Mouse (Mus musculus) kidney, postnatal 0 days (tissue): ENCODE results near the gene Plin4. TPM values are rescaled to one million over a fixed set of nuclear protein-coding genes. Genes with fewer than 3 reads are reported as not detected.

ENCODE experiments used
- ATAC-seq: fragments of 200-750 bp; cut with Nextera tagmentation; replicated peaks from 2 replicates; pipeline ENCODE4 v1.8.0; 2017; ENCODE audit warnings: low read depth, moderate number of reproducible peaks, moderate TSS enrichment, moderate library complexity; ENCODE audit not compliant: low FRiP score
- DNase-seq: peaks from one replicate; pipeline ENCODE4 v3.0.0-alpha.2; 2016; ENCODE audit warnings: low spot score
- H3K27ac ChIP-seq: fragments of 300-500 bp; sonication (generic); 2 replicates; pipeline ENCODE4 v1.5.1; 2014; ENCODE audit warnings: mild to moderate bottlenecking
- H3K27me3 ChIP-seq: fragments of 300-500 bp; sonication (generic); 2 replicates; pipeline ENCODE4 v1.6.1; 2014; ENCODE audit warnings: low read length, mixed read lengths; ENCODE audit not compliant: insufficient read depth
- H3K36me3 ChIP-seq: fragments of 300-500 bp; sonication (generic); 2 replicates; pipeline ENCODE4 v1.6.1; 2014; ENCODE audit warnings: low read length, mixed read lengths; ENCODE audit not compliant: insufficient read depth
- H3K4me1 ChIP-seq: fragments of 300-500 bp; sonication (generic); replicated peaks from 2 replicates; pipeline ENCODE4 v1.6.1; 2014; ENCODE audit warnings: antibody characterized with exemption, low read length, mixed read lengths; ENCODE audit not compliant: insufficient read depth
- H3K4me2 ChIP-seq: fragments of 300-500 bp; sonication (generic); 2 replicates; pipeline ENCODE4 v1.6.1; 2014; ENCODE audit warnings: mild to moderate bottlenecking, low read length, moderate library complexity, mixed read lengths
- H3K4me3 ChIP-seq: fragments of 300-500 bp; sonication (generic); replicated peaks from 2 replicates; pipeline ENCODE4 v1.5.1; 2014; ENCODE audit warnings: low read depth, low read length
- H3K9ac ChIP-seq: fragments of 300-500 bp; sonication (generic); 2 replicates; pipeline ENCODE4 v1.6.1; 2014; ENCODE audit warnings: low read depth, low read length
- H3K9me3 ChIP-seq: fragments of 300-500 bp; sonication (generic); replicated peaks from 2 replicates; pipeline ENCODE4 v1.6.1; 2016; ENCODE audit warnings: low read length, inconsistent platforms, mixed read lengths
- CTCF ChIP-seq: IDR thresholded peaks from 2 replicates; pipeline ENCODE4 v1.5.1; 2016; ENCODE audit warnings: antibody characterized with exemption, low read depth, mild to moderate bottlenecking, moderate library complexity
- WGBS: fragments of 180-500 bp; shearing (Covaris S2); extraction: QIAGEN DNeasy Blood & Tissue Kit; methylation state at CpG from one replicate; pipeline ENCODE4 v1.1.7; 2014; 5-methylcytosine and 5-hydroxymethylcytosine counted together
- polyA plus RNA-seq: library from polyadenylated mRNA; unstranded; fragments of >200 nt; fragmentation: Nextera tagmentation; extraction: Ambion mirVana; gene quantifications from 2 replicates; pipeline ENCODE4 v1.2.1, GENCODE M21; 2015

The Plin4 gene
- polyA plus RNA-seq, 1 experiment from 2014 or later = 0.08 TPM

DNA sequence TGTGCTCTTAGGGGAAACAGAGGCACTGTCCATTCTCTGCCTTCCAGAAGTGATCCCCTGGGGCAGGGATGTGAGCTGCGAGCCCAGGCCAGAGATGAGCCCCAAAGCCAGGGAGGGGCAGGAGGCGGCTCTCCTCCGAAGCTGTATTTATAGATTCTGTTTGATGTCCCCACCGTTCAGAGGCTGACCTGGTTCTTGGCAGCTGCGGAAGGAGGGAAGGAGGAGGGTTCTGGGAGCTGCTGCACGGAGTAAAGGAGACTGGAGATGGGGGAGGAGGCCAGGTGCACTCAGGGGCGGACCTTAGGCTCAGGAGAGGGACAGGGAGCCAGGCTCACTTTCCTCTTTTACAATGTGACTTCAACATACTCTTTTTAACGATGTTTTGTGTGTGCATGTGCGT is 36.5 kb upstream of the Plin4 start:
- H3K9me3 ChIP-seq = no peaks in the 10 kb centered on the region
- H3K9ac ChIP-seq = no peak overlapping the region
- TF ChIP-seq CTCF = no peak
- H3K36me3 ChIP-seq = no peaks in the 10 kb centered on the region
- 19% methylated on average over 9 of the region's 9 CpGs for WGBS
- DNase-seq = no peak
- H3K4me2 ChIP-seq = no peak overlapping the region
- no peak for ATAC-seq
- H3K4me1 ChIP-seq = peaks cover 8% of the 10 kb centered on the region
- no peak overlapping the region for H3K27ac ChIP-seq
- H3K4me3 ChIP-seq = no peak overlapping the region
- H3K27me3 ChIP-seq = peaks cover 33% of the 10 kb centered on the region

DNA sequence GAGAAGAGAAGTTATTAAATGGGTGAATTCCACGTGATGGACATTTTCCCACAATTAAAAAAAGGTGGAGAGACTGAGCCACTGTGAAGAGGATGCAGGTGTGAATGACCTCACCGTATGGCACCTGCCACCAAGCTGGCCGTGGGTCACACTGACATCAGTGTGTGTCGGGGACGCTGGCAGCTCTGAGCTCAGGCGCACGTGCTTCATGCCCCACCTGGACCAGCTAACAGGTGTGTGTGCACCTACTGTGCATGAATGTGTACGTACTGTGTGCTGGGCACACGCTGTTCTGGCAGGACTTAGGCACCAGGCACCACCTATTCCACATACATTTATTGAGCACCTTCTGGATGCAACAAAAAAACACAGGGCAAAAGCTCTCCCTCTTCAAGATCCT is 34.9 kb upstream of the Plin4 start:
- peaks cover 31% of the 10 kb centered on the region for H3K27me3 ChIP-seq
- no peaks in the 10 kb centered on the region for H3K36me3 ChIP-seq
- DNase-seq (no peak), ATAC-seq (no peak)
- peaks cover 14% of the 10 kb centered on the region for H3K4me1 ChIP-seq
- H3K27ac ChIP-seq = no peak overlapping the region
- H3K9me3 ChIP-seq = no peaks in the 10 kb centered on the region
- no peak overlapping the region for H3K9ac ChIP-seq
- WGBS = 78% methylated on average over 9 of the region's 9 CpGs
- H3K4me3 ChIP-seq = no peak overlapping the region
- no peak for TF ChIP-seq CTCF
- H3K4me2 ChIP-seq = no peak overlapping the region

DNA sequence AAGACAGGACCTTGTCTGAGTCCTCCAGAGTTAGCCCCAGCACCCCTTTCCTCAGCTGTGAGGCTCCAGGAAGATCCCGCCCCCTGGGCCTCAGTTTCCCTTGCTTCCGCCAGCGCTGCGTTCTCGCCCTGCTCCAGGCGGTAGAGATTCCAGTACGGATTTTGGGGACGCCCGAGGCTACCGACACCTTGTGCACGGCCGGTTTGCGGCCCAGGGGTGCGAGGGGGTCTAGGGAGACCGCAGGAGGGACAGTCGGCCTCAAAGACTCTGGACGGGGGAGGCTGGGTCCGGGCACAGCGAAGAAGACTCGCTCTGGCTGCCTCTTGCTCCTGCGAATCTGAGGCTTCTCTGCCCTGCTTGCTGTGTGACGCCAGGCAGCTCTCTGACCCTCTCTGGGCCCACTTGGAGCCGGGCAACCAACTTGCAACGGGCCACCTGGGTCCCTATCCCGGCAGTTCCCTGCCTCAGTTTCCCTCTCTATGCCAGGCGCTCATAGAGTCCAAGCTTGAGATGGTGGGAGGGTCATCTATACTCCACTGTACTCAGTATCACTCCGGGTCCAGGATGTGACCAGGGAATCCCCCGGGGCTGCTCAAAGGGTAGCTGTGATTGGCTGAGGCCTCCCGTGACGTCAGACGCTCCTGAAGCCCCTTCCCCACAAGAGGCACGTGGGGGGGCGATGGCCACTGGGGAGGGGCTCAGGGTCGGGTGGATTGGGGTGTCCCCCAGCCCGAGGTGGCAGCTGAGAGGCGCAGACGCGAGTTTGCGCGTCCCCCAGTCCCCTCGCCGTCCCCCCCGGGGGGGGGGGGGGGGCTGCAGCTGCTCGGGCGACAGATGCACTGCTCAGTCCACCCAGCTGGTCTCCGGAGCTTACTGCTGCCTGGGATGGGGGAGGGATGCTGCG is 32.4 kb upstream of the Plin4 start:
- Histone ChIP-seq H3K4me2 (peak overlapping the region; percentile 61), H3K4me3 (peak overlapping the region; percentile 24; the same call in 1 of the 2 replicates), H3K9ac (0 out of 2 replicates have a peak overlapping the region, but pooled peaks have one; percentile 23), H3K36me3 (no peaks in the 10 kb centered on the region), H3K4me1 (peaks cover 24% of the 10 kb centered on the region), H3K27ac (no peak overlapping the region), H3K27me3 (peaks cover 21% of the 10 kb centered on the region), H3K9me3 (no peaks in the 10 kb centered on the region)
- under 1% methylated on average over 47 of the region's 47 CpGs for WGBS
- no peak for TF ChIP-seq CTCF
- no peak for DNase-seq
- ATAC-seq = 0 out of 2 replicates have a peak, but pooled peaks have one; percentile 2

DNA sequence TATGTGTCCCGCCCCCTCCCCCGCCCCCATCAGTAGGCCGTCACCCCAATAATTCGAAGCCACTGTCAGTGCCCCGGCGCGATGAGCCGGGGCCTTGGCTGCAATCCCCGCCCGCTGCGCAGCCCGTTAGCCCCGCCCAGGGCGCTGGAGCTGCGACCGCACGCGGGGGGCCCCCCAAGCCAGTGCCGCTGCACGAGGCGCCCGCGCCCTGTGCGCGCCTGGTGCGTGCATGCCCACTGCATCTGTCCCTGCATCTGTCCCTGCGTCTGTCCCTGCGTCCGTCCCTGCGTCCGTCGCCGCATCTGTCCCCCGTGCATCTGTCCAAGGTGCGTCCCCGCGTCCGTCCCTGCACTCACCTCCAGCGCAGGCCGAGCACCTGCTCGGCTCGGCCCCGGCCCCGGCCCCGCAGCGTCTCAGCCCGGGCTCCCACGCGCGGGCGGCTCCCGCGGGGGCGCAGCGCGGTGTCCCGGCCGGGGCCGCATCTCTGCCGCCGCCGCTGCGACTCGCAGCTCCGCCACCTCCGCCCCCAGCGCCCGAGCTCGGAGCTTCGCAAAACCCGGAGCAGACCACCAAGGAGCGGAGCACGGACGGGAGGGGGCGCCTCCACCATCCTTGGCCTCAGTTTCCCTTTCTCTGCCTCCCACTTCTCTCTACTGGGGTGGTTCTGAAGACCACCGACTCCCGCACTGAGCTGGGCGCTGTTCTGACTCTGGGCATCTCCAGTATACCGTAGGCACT is 30.4 kb upstream of the Plin4 start, which contains the start of gene Sema6b:
TSS of gene Sema6b (minus strand) at position 486 of the 738 bp plus-strand sequence.
- peak within 1 kb of the TSS; percentile 54 for H3K4me3 ChIP-seq
- peaks cover 24% of the 10 kb centered on the region for H3K4me1 ChIP-seq
- peak within 1 kb of the TSS; percentile 98 for H3K4me2 ChIP-seq
- peaks cover 19% of the 10 kb centered on the region for H3K27me3 ChIP-seq
- WGBS = 3% methylated on average over 72 of the region's 79 CpGs
- peak; percentile 44 for DNase-seq
- TF ChIP-seq CTCF = peak; percentile 14; the same call in 1 of the 2 replicates
- H3K36me3 ChIP-seq = no peaks in the 10 kb centered on the region
- H3K9me3 ChIP-seq = no peaks in the 10 kb centered on the region
- H3K27ac ChIP-seq = no peak within 1 kb of the TSS
- ATAC-seq = no peak
- H3K9ac ChIP-seq = peak within 1 kb of the TSS; percentile 47

DNA sequence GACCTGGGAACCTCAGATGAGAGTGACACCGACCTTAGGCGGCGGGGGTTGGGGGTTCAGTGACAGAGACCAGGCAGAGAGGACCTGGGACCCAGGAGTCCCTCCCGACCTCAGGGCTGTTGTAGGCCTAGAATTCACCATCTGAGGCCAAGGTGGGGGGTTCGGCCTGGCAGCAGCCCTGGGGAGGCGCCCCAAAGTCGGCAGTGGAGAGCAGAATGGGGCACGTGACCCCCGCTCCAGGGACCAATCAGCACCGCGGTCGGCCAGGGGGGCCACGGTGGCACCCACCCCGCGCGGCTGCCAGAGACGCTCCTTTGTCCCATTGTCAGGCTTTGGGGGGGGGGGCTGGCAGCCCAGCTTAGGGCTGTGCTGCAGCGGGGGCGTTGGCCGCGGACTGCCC is 29.8 kb upstream of the Plin4 start:
- peaks cover 26% of the 10 kb centered on the region for H3K4me1 ChIP-seq
- TF ChIP-seq CTCF = no peak
- H3K36me3 ChIP-seq = no peaks in the 10 kb centered on the region
- peak overlapping the region; percentile 98 for H3K4me2 ChIP-seq
- H3K27ac ChIP-seq = no peak overlapping the region
- WGBS = 15% methylated on average over 18 of the region's 21 CpGs
- H3K27me3 ChIP-seq = peaks cover 16% of the 10 kb centered on the region
- ATAC-seq (no peak), DNase-seq (no peak)
- peak overlapping the region; percentile 54 for H3K4me3 ChIP-seq
- H3K9ac ChIP-seq = no peak overlapping the region
- H3K9me3 ChIP-seq = no peaks in the 10 kb centered on the region

DNA sequence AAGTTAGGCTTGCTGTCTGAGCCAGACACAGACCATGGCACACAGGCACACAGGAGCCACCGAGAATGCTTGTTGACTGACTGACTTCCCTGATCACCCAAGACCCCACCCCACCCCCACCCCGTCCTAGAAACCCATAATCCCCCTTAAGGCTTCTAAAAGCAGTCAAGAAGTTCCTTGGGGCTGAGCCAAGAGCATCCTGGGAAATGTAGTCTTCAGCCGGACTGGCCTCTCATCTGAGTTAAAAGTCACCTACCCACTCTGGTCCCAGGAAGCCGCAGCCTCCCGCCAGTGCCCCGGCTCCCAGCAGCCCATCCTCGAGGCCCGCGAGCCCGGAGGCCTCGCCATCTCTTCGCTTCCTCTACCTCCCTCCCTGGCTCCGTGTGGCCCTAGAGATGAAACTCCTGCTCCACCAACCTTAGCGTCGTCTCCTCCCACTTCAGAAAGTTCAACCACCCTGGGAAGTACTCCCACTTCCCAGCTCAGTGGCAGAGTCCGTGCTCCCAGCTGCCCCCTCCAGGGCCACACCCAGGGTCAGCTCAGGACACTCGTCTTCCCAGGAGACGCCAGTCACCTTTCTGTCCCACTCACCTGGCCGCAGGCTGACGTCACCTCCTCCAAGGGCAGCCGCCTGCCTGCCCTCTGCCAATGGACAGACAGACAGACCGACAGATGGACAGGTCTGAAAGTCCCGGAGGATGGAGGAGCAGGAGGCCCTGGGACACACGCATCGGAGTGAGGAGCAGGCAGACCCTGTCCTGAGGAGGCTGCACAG is 28.4 kb upstream of the Plin4 start:
- no peak for TF ChIP-seq CTCF
- 0 out of 2 replicates have a peak overlapping the region, but pooled peaks have one; percentile 7 for H3K4me3 ChIP-seq
- no peak overlapping the region for H3K27ac ChIP-seq
- no peaks in the 10 kb centered on the region for H3K36me3 ChIP-seq
- peaks cover 32% of the 10 kb centered on the region for H3K4me1 ChIP-seq
- H3K9ac ChIP-seq = no peak overlapping the region
- peak overlapping the region; percentile 46 for H3K4me2 ChIP-seq
- ATAC-seq = no peak
- WGBS = 25% methylated on average over 25 of the region's 25 CpGs
- no peaks in the 10 kb centered on the region for H3K9me3 ChIP-seq
- H3K27me3 ChIP-seq = peaks cover 16% of the 10 kb centered on the region
- no peak for DNase-seq
